ENCODE assay signal across 25 mouse cellular contexts in the genomic region with DNA sequence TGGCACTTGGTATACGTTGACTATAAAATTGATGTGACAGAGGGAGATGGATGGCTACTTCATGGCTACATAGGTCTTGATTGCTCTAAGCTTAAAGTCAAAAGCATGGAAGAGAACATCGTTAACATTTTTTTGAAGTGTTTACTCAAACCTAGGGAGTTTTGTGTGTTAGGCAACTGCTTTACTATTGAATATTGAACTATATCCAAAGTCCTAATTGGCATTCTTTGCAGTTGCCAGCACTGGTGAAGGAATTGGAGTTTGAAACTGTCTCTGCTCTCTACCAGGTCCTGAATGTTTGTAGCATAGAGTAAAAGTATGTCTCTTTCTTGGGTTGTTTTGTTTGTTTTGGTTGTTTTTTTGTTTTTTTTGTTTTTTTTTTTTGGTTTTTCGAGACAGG.
"Had no signal": no experiment of that assay in that cellular context is flagged by ENCODE, and none has a peak within 500 bp of the region (broad histone marks: within the 10 kb centered on the region; RNA-seq: fewer than 3 reads in every experiment).

No protein-coding gene starts in this region.

- H3K4me3 ChIP-seq: gastrocnemius, adult 2 months; heart, embryonic 10.5 days; heart, embryonic 12.5 days; hindbrain, embryonic 10.5 days; hindbrain, embryonic 12.5 days; intestine, embryonic 15.5 days; left cerebral cortex, adult 2 months; limb, embryonic 10.5 days; limb, embryonic 12.5 days had no signal

- H3K27ac ChIP-seq: gastrocnemius, adult 2 months; heart, embryonic 10.5 days; hindbrain, embryonic 10.5 days; hindbrain, embryonic 12.5 days; hindbrain, embryonic 14.5 days; intestine, embryonic 15.5 days; left cerebral cortex, adult 2 months; limb, embryonic 10.5 days; limb, embryonic 12.5 days; liver, embryonic 14.5 days had no signal

- H3K4me2 ChIP-seq: heart, embryonic 12.5 days; hindbrain, embryonic 12.5 days; hindbrain, embryonic 14.5 days; intestine, embryonic 15.5 days; limb, embryonic 12.5 days had no signal

- H3K9ac ChIP-seq: heart, embryonic 12.5 days; hindbrain, embryonic 12.5 days; hindbrain, embryonic 14.5 days; intestine, embryonic 15.5 days; limb, embryonic 12.5 days; liver, embryonic 14.5 days had no signal

- H3K27me3 ChIP-seq: heart, embryonic 12.5 days; hindbrain, embryonic 12.5 days; intestine, embryonic 15.5 days; limb, embryonic 12.5 days had no signal

- H3K9me3 ChIP-seq: heart, embryonic 10.5 days; heart, embryonic 12.5 days; hindbrain, embryonic 10.5 days; hindbrain, embryonic 12.5 days; intestine, embryonic 15.5 days; limb, embryonic 10.5 days; limb, embryonic 12.5 days had no signal

- DNase-seq: gastrocnemius, adult 2 months; gastrocnemius, postnatal 10 days; gastrocnemius, postnatal 25 days; heart, adult 18-20 months; heart, postnatal 10 days; heart, postnatal 4 days; kidney, adult 18-20 months; kidney, adult 8-10 months; kidney, postnatal 10 days; kidney, postnatal 25 days; kidney, postnatal 4 days; liver had no signal

- H3K4me1 ChIP-seq: heart, embryonic 10.5 days; heart, embryonic 12.5 days; hindbrain, embryonic 10.5 days; hindbrain, embryonic 12.5 days; intestine, embryonic 15.5 days; limb, embryonic 10.5 days; limb, embryonic 12.5 days had no signal

- ATAC-seq: hindbrain, embryonic 16.5 days; inflammation-experienced regulatory T-cells, adult 6 months; intestine, embryonic 15.5 days; intestine, postnatal 0 days had no signal
